Mouse (Mus musculus) testis, postnatal 10 days (tissue): ENCODE results near the gene Tmem163.

Source experiments
- DNase-seq: peaks from one replicate; pipeline ENCODE4 v3.0.0; 2021; ENCODE audit warnings: low spot score

Tmem163 gene

GRCm38 (mm10) chr1:127568641-127569040 is 110.7 kb downstream of the Tmem163 start:
- DNase-seq: no peak

GRCm38 (mm10) chr1:127556486-127556845 is 122.9 kb downstream of the Tmem163 start:
- no peak for DNase-seq

DNA sequence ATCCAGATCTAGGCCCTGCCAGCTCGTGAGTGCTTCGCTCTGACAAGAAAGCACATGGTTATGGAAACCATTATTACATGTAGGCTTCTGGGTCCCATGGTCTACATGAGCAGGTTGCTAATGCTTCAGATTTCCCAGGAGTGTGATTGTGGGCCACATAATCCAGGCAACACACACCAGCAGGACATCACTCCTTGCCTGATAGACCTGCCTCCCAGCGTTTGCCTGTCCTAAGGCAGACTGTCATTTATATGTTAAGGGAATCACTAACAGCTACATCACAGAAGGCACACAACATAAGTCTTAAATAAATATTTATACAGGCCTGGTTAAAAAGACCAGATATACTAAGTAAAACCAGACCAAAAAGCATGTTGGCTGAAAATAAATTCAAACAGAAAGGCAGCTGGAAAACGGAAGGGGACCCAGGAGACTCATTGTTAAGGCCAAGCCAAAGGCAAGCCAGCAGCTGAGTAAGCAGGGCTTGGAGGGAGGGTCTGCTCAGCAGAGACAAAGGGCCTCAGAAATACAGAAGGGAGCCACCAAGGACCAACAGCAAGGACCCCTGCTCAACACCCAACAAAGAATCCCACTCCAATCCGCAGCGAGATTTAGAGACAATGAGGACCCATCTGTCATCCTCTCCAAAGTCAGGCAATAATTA is 123.4 kb downstream of the Tmem163 start:
- no peak for DNase-seq

DNA sequence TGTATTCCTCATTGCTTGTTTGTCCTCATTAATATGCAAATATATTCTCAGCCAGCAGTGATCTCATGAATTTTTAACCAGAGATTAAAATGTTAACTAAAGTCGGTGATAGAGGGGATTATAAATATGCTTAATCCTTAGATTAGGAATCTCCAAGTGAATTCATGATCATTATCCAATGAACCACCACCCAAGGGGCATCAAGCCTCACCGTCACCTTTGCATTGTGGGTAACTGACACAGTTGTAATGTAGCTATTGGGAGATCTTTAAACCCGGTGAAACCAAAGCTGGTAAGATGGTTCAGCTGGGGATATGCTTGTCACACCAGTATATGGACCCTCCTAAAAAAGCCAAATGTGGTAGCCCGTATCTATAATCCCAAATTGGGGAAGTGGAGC is 131.3 kb downstream of the Tmem163 start:
- no peak for DNase-seq

- no peak for DNase-seq
Observed at GRCm38 (mm10) chr1:127542756-127543155, 136.6 kb downstream of the Tmem163 start.

DNA sequence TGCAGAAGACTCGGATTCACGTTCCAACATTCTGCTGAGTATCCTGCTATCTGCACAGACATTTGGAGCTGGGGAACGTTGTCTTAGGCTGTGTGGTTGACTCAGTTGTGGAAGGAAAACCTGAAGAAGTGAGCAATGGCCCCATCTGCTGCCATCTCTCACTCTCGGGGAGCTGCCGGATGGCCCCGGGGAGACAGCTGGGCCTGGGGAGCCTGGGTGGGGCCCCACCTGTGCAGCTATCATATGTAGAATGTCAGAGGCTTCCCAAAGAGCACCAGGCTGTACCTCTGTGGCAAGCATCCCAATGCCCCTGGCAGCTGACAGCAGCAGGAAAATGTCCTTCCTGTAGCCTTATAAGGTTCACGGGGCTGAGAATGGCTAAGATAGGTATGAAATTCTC is 137.4 kb downstream of the Tmem163 start:
- no peak for DNase-seq

DNA sequence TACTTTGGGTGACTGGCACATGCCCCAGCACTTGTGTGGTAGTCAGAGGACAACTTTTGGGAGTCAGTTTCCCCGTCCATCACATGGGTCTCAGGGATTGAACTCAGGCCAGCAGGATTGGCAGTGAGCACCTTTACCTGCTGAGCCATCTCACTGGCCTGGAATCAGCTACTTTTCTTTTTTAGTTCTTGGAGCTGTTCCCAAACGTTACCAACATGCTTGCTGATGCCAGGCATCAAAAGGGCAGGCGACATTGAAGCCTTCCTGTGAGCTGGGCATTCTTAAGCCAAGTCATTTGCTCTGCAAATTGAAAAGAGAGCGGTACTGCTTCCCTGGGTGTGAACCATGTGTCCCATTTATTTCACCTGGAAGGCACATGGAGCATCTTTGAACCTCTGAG is 137.8 kb downstream of the Tmem163 start:
- DNase-seq: no peak

GRCm38 (mm10) chr1:127537204-127538038 is 141.9 kb downstream of the Tmem163 start:
- DNase-seq: no peak

GRCm38 (mm10) chr1:127536448-127536847 is 142.9 kb downstream of the Tmem163 start:
- DNase-seq: no peak

GRCm38 (mm10) chr1:127531723-127532122 is 147.6 kb downstream of the Tmem163 start:
- DNase-seq: no peak

DNA sequence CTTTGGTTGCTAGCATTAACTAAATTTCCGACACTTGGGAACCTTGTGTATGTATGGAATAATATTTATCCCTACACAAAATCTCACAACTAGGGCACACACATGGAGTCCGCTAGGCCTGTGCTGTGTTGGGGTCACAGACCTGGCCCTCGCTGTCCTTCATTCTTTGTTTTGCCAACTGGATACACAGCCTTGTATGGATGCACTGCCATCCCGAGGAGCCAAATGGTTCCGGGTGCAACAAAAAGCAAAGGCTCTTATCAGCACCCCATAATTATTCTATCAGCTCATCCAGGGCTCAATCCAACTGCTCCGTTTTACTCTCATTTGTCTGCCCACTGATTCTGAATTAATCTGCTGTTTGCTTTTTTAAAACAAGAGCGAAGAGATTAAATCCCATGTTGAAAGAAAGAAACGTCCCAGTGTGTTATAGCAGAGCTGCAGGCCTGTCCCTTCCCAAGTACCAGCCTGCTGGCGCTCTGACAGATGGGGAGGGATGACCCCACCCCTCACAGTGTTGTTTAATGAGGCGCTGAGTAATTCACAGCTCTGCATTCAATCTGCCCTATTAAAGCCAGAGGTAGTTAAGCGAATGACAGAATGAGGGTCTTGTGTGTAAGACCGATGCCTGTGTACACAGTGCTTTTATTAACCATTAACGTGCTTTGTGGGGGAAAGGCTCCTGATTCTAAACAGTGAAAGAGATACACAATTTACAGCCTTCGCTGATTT is 148.3 kb downstream of the Tmem163 start:
- DNase-seq: no peak

- no peak for DNase-seq
Observed at GRCm38 (mm10) chr1:127523364-127523763, 156.0 kb downstream of the Tmem163 start.

GRCm38 (mm10) chr1:127514888-127515287 is 164.5 kb downstream of the Tmem163 start:
- DNase-seq: no peak

DNA sequence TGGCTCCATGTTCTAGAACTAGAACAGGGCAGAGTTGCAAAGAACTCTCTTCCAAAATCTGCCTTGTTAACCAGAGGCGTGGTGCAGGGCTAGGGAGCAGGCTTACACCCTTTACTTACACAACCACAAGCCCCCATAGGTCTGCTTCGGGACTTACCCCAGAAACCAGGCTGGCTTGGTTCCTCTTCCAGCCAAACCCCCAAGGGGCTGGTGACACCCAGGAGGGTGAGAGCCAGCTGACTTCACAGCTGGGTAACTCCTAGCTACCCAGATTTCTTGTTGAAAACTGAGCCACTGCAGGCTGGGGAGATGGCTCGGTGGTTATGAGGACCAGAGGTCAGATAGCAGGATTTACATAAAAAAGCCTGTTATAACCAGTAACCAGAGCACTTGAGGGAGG is 164.9 kb downstream of the Tmem163 start:
- DNase-seq: no peak

GRCm38 (mm10) chr1:127513664-127514063 is 165.7 kb downstream of the Tmem163 start:
- no peak for DNase-seq

DNA sequence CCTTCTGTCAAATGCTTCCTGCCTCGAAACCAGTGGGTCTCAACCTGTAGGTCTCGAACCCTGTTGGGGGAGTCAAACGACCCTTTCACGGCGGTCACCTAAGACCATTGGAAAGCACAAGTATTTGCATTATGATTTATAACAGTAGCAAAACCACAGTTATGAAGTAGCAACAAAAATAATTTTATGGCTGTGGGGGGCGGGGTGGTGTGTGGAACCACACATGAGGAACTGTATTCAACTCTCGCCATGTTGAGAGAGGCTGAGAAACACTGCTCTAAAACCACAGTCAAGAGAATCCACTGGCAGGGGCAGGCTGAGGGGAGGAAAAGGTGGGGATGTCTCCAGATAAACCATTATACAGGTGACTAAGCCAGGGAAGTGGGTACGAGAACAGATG is 166.2 kb downstream of the Tmem163 start:
- DNase-seq: no peak

GRCm38 (mm10) chr1:127512709-127513108 is 166.6 kb downstream of the Tmem163 start:
- DNase-seq: no peak

- DNase-seq: no peak
Observed at GRCm38 (mm10) chr1:127511362-127511761, 168.0 kb downstream of the Tmem163 start.

- DNase-seq: no peak
Observed at GRCm38 (mm10) chr1:127508921-127509320, 170.4 kb downstream of the Tmem163 start.

DNA sequence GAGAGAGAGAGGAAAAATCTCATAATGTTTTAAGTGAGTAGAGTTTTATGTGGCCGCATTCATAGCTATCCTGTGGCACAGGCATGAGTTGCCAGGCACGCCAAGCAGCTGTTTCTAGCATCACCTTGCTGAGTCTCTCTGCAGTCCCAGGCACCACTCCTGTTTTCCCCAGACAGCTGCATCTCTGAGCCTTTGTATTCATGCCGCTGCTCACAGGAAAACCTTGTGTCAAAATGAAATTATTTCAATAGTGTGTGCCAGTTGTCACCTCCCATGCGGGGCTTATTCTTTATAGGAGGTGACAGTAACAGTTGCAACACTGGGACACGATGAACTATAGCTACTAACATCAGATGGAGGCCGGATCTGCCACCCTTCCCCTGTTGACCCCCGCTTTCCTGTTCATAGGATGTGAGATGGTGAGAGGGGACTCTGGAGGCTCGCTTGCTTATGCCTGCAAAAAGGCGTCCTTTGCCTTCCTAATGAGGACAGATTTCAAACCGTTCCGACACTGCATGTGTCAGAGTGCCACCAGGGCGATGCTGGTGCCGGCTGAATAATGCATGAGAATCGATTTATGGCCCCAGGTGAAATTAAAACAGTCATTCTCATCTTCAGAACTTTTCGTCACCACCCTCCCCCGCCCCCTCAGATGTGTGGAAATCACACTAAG is 171.1 kb downstream of the Tmem163 start:
- no peak for DNase-seq

DNA sequence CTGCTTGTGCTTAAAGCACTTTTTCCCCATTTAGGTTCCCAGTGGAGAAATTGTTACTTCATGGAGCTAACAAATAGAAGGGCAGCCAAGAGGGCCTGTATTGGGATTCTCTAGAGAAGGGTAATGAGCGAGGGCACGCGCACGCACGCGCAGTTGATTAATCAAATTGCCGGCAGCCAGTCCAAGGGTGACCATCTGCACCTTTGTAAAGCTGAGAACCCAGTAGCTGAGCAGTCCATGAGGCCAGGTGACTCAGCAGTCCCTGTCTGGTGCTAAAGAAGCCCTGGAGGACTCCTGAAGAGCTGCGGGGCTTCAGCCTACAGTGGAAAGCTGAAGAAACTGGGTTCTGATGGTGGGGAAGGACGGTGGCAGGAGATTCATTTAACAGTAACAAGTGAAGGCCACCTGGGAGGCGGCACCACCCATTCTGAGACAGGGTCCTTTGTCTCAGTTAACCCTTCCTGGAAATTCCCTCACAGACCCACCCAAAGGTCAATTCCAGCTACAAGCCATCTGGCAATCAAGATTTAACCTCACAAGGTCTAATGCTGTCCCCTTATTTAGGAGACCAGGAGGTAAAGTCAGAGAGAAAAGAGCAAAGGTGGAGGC is 172.2 kb downstream of the Tmem163 start:
- no peak for DNase-seq

- no peak for DNase-seq
Observed at GRCm38 (mm10) chr1:127500701-127501100, 178.6 kb downstream of the Tmem163 start.
